8 mouse cellular contexts compared by ENCODE assay signal in the genomic region with DNA sequence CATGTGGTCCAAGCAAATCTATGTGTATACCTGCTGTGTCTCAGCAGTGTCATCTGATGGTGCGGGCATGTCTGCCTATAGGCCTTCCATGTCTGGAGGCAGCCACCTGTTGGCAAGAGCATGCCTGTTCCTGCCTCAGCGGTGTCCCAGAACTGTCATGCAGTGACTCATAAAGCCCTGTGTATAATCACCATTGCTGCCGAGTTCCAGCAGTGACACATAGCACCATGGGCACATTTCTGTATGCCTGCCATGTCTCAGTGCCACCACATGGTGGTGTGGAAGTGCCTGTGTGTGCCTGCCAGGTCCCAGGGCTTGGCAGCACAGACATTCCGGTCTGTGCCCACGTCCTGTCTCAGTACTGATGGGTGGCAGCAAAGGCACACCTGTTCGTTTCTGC. TPM values are rescaled to one million over a fixed set of nuclear protein-coding genes. Genes with fewer than 3 reads are reported as not detected.
DNase-seq lines count a peak whose midpoint lies in the region; ATAC-seq and TF ChIP-seq lines count a peak whose summit lies in the region.

No protein-coding gene starts in this region.

- TF ChIP-seq CTCF in liver, adult 2 months (IDR thresholded peaks at IDR 0.05; ENCODE audit: low read depth, low read length) = peak; percentile 60
- TF ChIP-seq CTCF in Patski (IDR thresholded peaks at IDR 0.05) = no peak
- peak; percentile 82 for TF ChIP-seq CTCF in stomach, postnatal 0 days (IDR thresholded peaks at IDR 0.05; ENCODE audit: low read depth)

- CTCF ChIA-PET in Patski (lab: Charles Lee) = interaction anchor here (1.0 kb wide), 1 partner anchor 98 kb away, joined by 4 read pairs; no protein-coding TSS in a partner anchor

- H3K79me2 ChIP-seq in liver, adult 2 months (ENCODE audit: control insufficient read depth, insufficient read depth, low read length) = no peaks in the 10 kb centered on the region

- H3K4me2 ChIP-seq in embryonic facial prominence, embryonic 15.5 days (replicated peaks) = no peak overlapping the region
- H3K4me2 ChIP-seq in stomach, postnatal 0 days (replicated peaks; ENCODE audit: low read depth) = no peak overlapping the region

- TF ChIP-seq POLR2A in liver, adult 2 months (IDR thresholded peaks at IDR 0.05; ENCODE audit: extremely low read depth, insufficient read depth, low read length) = no peak

- H3K4me1 ChIP-seq in liver, adult 2 months (ENCODE audit: control insufficient read depth, insufficient read depth, low read length) = peaks cover 2% of the 10 kb centered on the region; the same call in 1 of the 2 replicates
- H3K4me1 ChIP-seq in embryonic facial prominence, embryonic 15.5 days = peaks cover 5% of the 10 kb centered on the region
- H3K4me1 ChIP-seq in stomach, postnatal 0 days (replicated peaks; ENCODE audit: control insufficient read depth, insufficient read depth) = no peaks in the 10 kb centered on the region

- WGBS in liver, adult 2 months = 53% methylated on average over 6 of the region's 6 CpGs
- WGBS in embryonic facial prominence, embryonic 15.5 days = 54% methylated on average over 6 of the region's 6 CpGs
- 55% methylated on average over 6 of the region's 6 CpGs for WGBS in stomach, postnatal 0 days

- H3K27ac ChIP-seq in liver, adult 2 months (replicated peaks; ENCODE audit: insufficient read depth, low read depth, low read length) = no peak overlapping the region
- H3K27ac ChIP-seq in embryonic facial prominence, embryonic 15.5 days (replicated peaks) = no peak overlapping the region
- H3K27ac ChIP-seq in stomach, postnatal 0 days (replicated peaks) = no peak overlapping the region

- H3K27me3 ChIP-seq in liver, adult 2 months (ENCODE audit: control insufficient read depth, insufficient read depth, low read length) = no peaks in the 10 kb centered on the region
- H3K27me3 ChIP-seq in Patski = peaks cover 4% of the 10 kb centered on the region
- 0 out of 2 replicates have a peak, but pooled peaks cover 5% of the 10 kb centered on the region for H3K27me3 ChIP-seq in embryonic facial prominence, embryonic 15.5 days
- no peaks in the 10 kb centered on the region for H3K27me3 ChIP-seq in stomach, postnatal 0 days (ENCODE audit: control insufficient read depth, insufficient read depth, low read length)

- DNase-seq in liver, adult 2 months (ENCODE audit: extremely low read depth, low read depth, low spot score) = no peak
- DNase-seq in liver = no peak
- DNase-seq in Patski (ENCODE audit: low read depth, low spot score) = no peak
- peak; percentile 38 for DNase-seq in kidney, postnatal 10 days
- peak; percentile 41 for DNase-seq in stomach, postnatal 0 days (ENCODE audit: low spot score)
- no peak for DNase-seq in c-Kit-positive CD71-positive TER-119-positive erythroid progenitor cells, embryonic 14.5 days (ENCODE audit: low spot score)

- in situ Hi-C loops in Patski (cut with MboI; ENCODE audit: low pct_unique_long_range_greater_than_20kb) = no loop called here

- no peak overlapping the region for H3K9ac ChIP-seq in liver, adult 2 months (ENCODE audit: low read depth, low read length)
- H3K9ac ChIP-seq in embryonic facial prominence, embryonic 15.5 days = no peak overlapping the region
- H3K9ac ChIP-seq in stomach, postnatal 0 days (ENCODE audit: low read length) = no peak overlapping the region

- no peak overlapping the region for H3K4me3 ChIP-seq in liver, adult 2 months (ENCODE audit: insufficient read depth, low read depth, low read length)
- no peak overlapping the region for H3K4me3 ChIP-seq in embryonic facial prominence, embryonic 15.5 days (replicated peaks)
- no peak overlapping the region for H3K4me3 ChIP-seq in stomach, postnatal 0 days (ENCODE audit: low read depth, low read length)

- H3K36me3 ChIP-seq in liver, adult 2 months (ENCODE audit: control insufficient read depth, insufficient read depth, low read length) = no peaks in the 10 kb centered on the region
- no peaks in the 10 kb centered on the region for H3K36me3 ChIP-seq in embryonic facial prominence, embryonic 15.5 days
- no peaks in the 10 kb centered on the region for H3K36me3 ChIP-seq in stomach, postnatal 0 days (ENCODE audit: control insufficient read depth, insufficient read depth, low read length)

- ATAC-seq in Patski = peak; percentile 81
- 0 out of 2 replicates have a peak, but pooled peaks have one; percentile 30 for ATAC-seq in embryonic facial prominence, embryonic 15.5 days (ENCODE audit: insufficient number of reproducible peaks, low FRiP score, low TSS enrichment, low read depth)
- peak; percentile 37; the same call in 1 of the 2 replicates for ATAC-seq in megakaryocyte, adult 5-6 weeks (ENCODE audit: poor library complexity, severe bottlenecking)
- ATAC-seq in stomach, postnatal 0 days (ENCODE audit: low FRiP score, low TSS enrichment) = peak; percentile 77

- POLR2A ChIA-PET in Patski (lab: Charles Lee) = no interaction called here

- no peaks in the 10 kb centered on the region for H3K9me3 ChIP-seq in embryonic facial prominence, embryonic 15.5 days (replicated peaks)
- no peaks in the 10 kb centered on the region for H3K9me3 ChIP-seq in stomach, postnatal 0 days (ENCODE audit: control insufficient read depth, low read length)

- TF ChIP-seq EP300 in stomach, postnatal 0 days (optimal IDR thresholded peaks at IDR 0.05) = no peak

RNA-seq across cellular contexts. Expression of gene Gnaz, which starts 44.2 kb away (rescaled TPM):
- total RNA-seq in liver, adult 2 months (2014; rRNA removed) = 0.07 and 0.09 TPM in 2 replicates
- polyA plus RNA-seq in liver, adult 2 months (2012; rRNA removed) = 0.14 TPM in 1 of 2 replicates, not detected in the other
- 5.6 TPM for polyA plus RNA-seq in Patski (2021)
- 4.0 and 5.8 TPM in 2 replicates for polyA plus RNA-seq in embryonic facial prominence, embryonic 15.5 days (2015; fragmentation: Nextera tagmentation; extraction: Ambion mirVana)
- total RNA-seq in megakaryocyte, adult 5-6 weeks (2015) = 0.11 TPM in 1 of 2 replicates, not detected in the other
- total RNA-seq in megakaryocyte, adult 5-6 weeks (2017) = 0.18 TPM in 1 of 2 replicates, not detected in the other
- 3.4 and 3.9 TPM in 2 replicates for polyA plus RNA-seq in stomach, postnatal 0 days (2015; fragmentation: Nextera tagmentation; extraction: Ambion mirVana)

Comparison
In these comparisons a context has a peak if more than half of its experiments do, and no peak if none do; other contexts are left out.
1. DNase-seq: peak in kidney, postnatal 10 days (single experiment) and stomach, postnatal 0 days (single experiment); none in liver, adult 2 months (single experiment), liver (single experiment), Patski (single experiment) and c-Kit-positive CD71-positive TER-119-positive erythroid progenitor cells, embryonic 14.5 days (single experiment).
2. ATAC-seq: peak in every context shown above with its lines; median percentile 81 in Patski; 77 in stomach, postnatal 0 days; 37 in megakaryocyte, adult 5-6 weeks; 30 in embryonic facial prominence, embryonic 15.5 days.